Mouse (Mus musculus) erythroblast, embryonic 14.5 days (primary cell): ENCODE data around the gene Sap30.

Experiments used
- GATA1 ChIP-seq: IDR thresholded peaks from 2 replicates; pipeline ENCODE4 v1.6.1; 2012; ENCODE audit warnings: low read length, inconsistent platforms, mixed read lengths
- TAL1 ChIP-seq: IDR thresholded peaks from 3 replicates; pipeline ENCODE4 v1.6.1; 2012; ENCODE audit warnings: low read length, inconsistent platforms, mixed read lengths

DNA sequence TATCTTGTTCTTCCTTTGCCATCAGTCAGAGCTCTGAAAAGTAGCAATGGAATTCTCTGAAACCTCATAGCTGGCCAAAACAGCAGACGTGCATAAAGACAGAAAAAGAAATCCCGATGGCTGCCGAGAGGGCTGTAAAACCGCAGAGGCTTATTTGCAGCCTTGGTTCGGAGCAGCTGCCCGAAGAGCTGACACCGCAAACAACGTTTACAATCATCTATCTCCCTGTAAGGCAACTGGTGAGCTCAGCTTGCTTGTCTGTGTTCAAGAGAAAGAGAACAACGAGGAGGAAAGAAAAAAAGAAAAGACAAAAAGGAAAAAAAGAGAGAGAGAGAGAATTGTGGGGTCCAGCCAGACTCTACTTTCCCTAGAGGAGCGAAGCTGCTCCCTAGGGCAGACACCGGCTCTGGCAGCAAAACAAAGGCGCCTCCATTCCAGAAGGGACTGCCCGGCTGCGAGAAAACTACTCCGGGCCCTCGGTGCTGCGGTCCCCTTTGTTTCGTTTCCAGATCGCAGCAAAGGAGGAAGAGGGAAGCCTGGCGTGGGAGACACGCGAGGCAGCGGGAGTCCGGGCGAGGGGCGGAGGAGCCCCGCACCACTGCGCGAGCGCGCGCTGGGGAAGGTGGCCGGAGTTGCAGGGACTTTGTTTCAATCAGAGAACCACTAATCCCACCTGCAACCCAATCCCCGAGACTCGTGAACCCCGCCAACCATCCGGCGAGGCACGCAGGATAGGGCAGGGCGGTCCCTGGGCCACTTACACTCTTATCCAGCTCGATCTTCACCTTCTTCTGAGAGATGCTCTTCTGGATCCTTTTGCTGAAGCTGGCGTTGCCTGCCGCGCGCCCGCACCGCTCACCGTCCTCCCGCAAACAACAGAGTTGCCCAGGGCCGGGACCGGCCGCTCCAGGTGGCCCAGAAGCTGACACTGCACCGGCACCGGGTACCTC lies 894 bp downstream of the Sap30 start:
- TF ChIP-seq GATA1: peak; percentile 45; the same call in 1 of the 2 replicates
- no peak for TF ChIP-seq TAL1
